Mouse (Mus musculus) neural tube, embryonic 15.5 days (tissue): ENCODE results near the gene Zfp605. TPM values are rescaled to one million over a fixed set of nuclear protein-coding genes. Genes with fewer than 3 reads are reported as not detected.

ENCODE experiments used
- ATAC-seq: fragments of 200-750 bp; cut with Nextera tagmentation; 2 replicates; pipeline ENCODE4 v1.8.0; 2017; ENCODE audit warnings: mild to moderate bottlenecking, moderate TSS enrichment, moderate library complexity; ENCODE audit not compliant: low FRiP score
- H3K27ac ChIP-seq: fragments of 300-500 bp; sonication (generic); replicated peaks from 2 replicates; pipeline ENCODE4 v1.5.1; 2015; ENCODE audit warnings: mild to moderate bottlenecking, inconsistent platforms
- H3K27me3 ChIP-seq: fragments of 300-500 bp; sonication (generic); replicated peaks from 2 replicates; pipeline ENCODE4 v1.6.1; 2015; ENCODE audit warnings: inconsistent platforms
- H3K36me3 ChIP-seq: fragments of 300-500 bp; sonication (generic); 2 replicates; pipeline ENCODE4 v1.6.1; 2015; ENCODE audit warnings: inconsistent platforms
- H3K4me1 ChIP-seq: fragments of 300-500 bp; sonication (generic); 2 replicates; pipeline ENCODE4 v1.6.1; 2015; ENCODE audit warnings: inconsistent platforms
- H3K4me2 ChIP-seq: fragments of 300-500 bp; sonication (generic); 2 replicates; pipeline ENCODE4 v1.6.1; 2015; ENCODE audit warnings: inconsistent platforms, mild to moderate bottlenecking, moderate library complexity
- H3K4me3 ChIP-seq: fragments of 300-500 bp; sonication (generic); replicated peaks from 2 replicates; pipeline ENCODE4 v1.5.1; 2015; ENCODE audit warnings: mild to moderate bottlenecking, inconsistent platforms
- H3K9ac ChIP-seq: fragments of 300-500 bp; sonication (generic); replicated peaks from 2 replicates; pipeline ENCODE4 v1.6.1; 2015; ENCODE audit warnings: mild to moderate bottlenecking, inconsistent platforms
- H3K9me3 ChIP-seq: fragments of 300-500 bp; sonication (generic); replicated peaks from 2 replicates; pipeline ENCODE4 v1.6.1; 2016; ENCODE audit warnings: inconsistent platforms
- WGBS: fragments of 180-500 bp; shearing (Covaris S2); methylation state at CpG from one replicate; pipeline ENCODE4 v1.1.7; 2015; ENCODE audit warnings: mixed read lengths; 5-methylcytosine and 5-hydroxymethylcytosine counted together
- polyA plus RNA-seq: library from polyadenylated mRNA; unstranded; fragments of >200 nt; fragmentation: Nextera tagmentation; extraction: Ambion mirVana; gene quantifications from 2 replicates; pipeline ENCODE4 v1.2.1, GENCODE M21; 2015

Zfp605 gene
- polyA plus RNA-seq, 1 experiment from 2014 or later: 13.0 TPM

DNA sequence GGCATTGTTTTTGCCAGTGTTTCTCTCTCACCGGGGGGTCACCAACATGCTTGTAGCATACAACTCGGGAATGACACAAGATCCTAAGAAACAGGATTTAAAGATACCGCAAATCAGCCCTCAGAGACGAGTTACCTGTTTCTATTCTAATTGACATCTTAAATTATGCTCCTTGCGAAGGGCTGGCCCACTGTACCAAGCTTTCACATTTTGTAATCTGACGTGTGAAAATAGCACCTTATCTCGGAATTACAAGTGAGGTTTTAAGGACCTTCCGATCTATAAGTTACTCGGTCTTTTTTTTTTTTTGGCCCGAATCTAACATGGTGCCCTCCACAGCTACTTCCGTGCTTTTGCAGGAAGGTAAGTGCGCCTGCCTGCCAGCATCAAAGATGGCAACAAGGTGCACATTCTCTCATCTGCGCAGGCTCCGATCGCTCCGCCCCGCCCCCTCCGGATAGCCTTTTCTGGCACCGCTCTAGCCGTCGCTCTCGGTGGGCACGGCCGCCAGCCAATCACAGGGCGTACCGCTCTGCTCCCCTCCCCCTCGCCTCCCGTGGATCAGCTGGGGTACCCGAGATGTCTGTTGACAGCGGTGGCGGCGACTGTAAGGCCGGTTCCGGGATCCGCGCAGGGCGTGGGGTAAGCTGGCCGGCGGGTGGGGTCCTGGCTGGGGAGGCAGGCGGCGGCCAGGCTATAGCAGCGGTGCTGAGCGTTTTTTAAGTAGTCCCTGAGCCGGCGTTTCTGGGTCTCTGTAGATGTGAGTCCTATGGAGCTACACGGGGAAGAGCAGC lies 25.6 kb downstream of the Zfp605 start, which contains the start of gene Chfr:
Gene Chfr (plus strand): TSS at position 550 of the 794 bp plus-strand sequence.
- WGBS: 4% methylated on average over 46 of the region's 46 CpGs
- peak within 1 kb of the TSS; percentile 76 for H3K4me2 ChIP-seq

DNA sequence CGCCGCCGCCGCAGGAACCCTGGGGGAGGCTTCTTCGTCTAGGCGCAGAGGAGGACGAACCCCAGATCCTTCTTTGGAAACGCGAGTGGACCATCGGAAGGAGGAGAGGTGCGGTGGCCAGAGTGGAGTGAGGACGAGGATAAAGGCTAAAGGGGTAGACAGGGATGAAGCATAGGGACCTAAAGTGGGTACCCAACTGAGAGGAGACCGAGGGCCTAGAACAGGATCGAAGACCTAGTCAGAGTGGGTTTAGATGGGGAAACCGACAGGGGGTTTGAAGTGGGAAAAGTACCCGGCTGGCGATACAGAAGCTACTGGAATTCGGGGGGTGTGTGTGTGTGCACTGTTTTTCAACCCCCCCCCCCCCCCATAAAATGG lies 26.2 kb downstream of the Zfp605 start:
- Histone ChIP-seq H3K27ac (peak overlapping the region; percentile 84), H3K4me1 (peaks cover 22% of the 10 kb centered on the region), H3K4me2 (peak overlapping the region; percentile 76), H3K4me3 (peak overlapping the region; percentile 94), H3K27me3 (no peaks in the 10 kb centered on the region), H3K9ac (peak overlapping the region; percentile 86), H3K9me3 (no peaks in the 10 kb centered on the region), H3K36me3 (peaks cover 20% of the 10 kb centered on the region)
- peak; percentile 62 for ATAC-seq
- 5% methylated on average over 18 of the region's 18 CpGs for WGBS

More for the DNA sequence above, 25.6 kb downstream of the Zfp605 start, which contains the start of gene Chfr:
- peak; percentile 99 for ATAC-seq
- peak within 1 kb of the TSS; percentile 86 for H3K9ac ChIP-seq
- H3K9me3 ChIP-seq: no peaks in the 10 kb centered on the region
- peak within 1 kb of the TSS; percentile 94 for H3K4me3 ChIP-seq
- no peaks in the 10 kb centered on the region for H3K27me3 ChIP-seq
- H3K4me1 ChIP-seq: peaks cover 22% of the 10 kb centered on the region
- H3K27ac ChIP-seq: peak within 1 kb of the TSS; percentile 84
- H3K36me3 ChIP-seq: peaks cover 24% of the 10 kb centered on the region

DNA sequence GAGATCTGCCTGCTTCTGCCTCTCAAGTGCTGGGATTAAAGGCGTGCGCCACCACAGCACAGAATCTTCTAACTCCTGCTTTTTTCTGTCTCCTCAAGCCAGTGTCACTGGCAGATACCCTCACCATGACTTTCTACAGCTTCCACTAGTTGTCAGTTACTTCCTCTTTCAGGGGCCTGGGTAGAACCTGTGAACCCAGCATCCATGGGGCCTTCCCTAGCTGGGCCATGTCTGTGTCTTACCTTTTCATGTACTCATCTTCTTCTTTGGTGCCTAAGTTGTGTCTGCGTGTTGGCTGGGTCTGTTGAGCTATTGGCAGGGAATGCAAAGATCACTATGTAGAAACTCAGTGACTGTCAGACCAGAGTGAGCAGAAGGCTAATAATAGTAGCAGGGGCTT lies 27.9 kb downstream of the Zfp605 start:
- Histone ChIP-seq H3K27ac (no peak overlapping the region), H3K4me3 (no peak overlapping the region), H3K36me3 (peaks cover 28% of the 10 kb centered on the region), H3K4me2 (no peak overlapping the region), H3K9ac (no peak overlapping the region), H3K9me3 (no peaks in the 10 kb centered on the region), H3K27me3 (no peaks in the 10 kb centered on the region), H3K4me1 (peaks cover 22% of the 10 kb centered on the region)
- WGBS: 97% methylated on average over 3 of the region's 3 CpGs
- no peak for ATAC-seq

DNA sequence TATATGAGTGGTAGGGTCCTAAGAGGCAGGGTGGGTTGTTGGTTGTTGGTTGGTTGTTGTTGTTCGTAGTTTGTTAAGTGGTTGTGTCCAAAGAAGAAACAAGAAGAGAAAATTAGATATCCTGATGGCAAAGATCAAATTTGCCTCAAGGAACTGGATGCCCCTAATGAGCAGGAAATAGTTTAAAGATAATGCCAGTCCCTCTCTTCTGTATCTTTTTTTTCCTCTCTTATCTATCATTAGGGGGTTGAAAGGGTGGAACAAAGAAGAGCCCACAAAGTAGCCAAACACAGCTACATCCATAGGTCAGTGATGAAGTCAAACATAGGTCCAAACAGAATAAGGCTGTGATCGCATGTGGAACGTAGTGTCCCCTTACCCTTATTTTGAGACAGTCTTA lies 29.4 kb downstream of the Zfp605 start:
- no peak overlapping the region for H3K9ac ChIP-seq
- no peak overlapping the region for H3K4me3 ChIP-seq
- no peak overlapping the region for H3K27ac ChIP-seq
- 98% methylated on average over 3 of the region's 3 CpGs for WGBS
- no peaks in the 10 kb centered on the region for H3K27me3 ChIP-seq
- H3K4me1 ChIP-seq: peaks cover 22% of the 10 kb centered on the region
- H3K36me3 ChIP-seq: peaks cover 40% of the 10 kb centered on the region
- ATAC-seq: no peak
- H3K9me3 ChIP-seq: no peaks in the 10 kb centered on the region
- no peak overlapping the region for H3K4me2 ChIP-seq

DNA sequence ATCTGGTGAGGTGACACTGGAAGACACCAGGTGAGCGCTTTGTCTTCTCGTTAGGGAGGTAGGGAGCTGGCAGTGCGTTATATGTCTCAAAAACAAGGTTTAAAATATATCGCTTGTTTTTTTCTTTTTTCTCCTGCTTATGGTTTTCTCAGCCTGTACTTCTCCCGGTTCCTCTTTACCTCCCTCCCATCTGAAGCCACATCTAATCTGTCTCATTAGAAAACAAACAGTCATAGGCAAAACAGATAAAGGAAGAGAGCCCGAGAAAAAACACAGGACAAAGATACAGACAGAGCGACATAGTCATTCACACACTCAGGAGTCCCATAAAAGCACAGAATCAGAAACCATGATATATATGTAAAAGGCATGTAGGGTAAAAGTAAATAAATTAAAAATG lies 30.5 kb downstream of the Zfp605 start:
- ATAC-seq: no peak
- peaks cover 19% of the 10 kb centered on the region for H3K4me1 ChIP-seq
- no peak overlapping the region for H3K4me3 ChIP-seq
- H3K27ac ChIP-seq: no peak overlapping the region
- no peak overlapping the region for H3K4me2 ChIP-seq
- WGBS: 93% methylated on average over 7 of the region's 7 CpGs
- H3K9ac ChIP-seq: no peak overlapping the region
- peaks cover 50% of the 10 kb centered on the region for H3K36me3 ChIP-seq
- no peaks in the 10 kb centered on the region for H3K9me3 ChIP-seq
- H3K27me3 ChIP-seq: no peaks in the 10 kb centered on the region

DNA sequence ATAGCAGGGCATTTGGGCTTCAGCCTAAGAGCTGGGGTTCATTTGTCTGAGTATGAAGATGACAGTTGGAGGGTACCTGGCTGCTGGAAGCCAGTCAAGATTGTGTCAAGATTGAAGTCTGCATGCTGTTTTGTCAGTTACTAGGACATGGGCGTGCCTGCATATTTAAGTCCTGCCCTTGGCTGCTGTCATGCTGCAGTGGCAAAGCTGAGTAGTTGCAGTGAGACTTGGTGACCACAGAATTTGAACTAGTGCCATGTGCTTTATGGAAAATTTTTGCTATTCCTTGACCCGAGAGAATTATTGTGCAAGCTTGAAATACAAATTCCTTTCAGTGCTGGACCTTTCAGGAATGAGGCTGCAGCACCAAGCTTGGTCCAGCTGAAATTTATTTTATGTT lies 32.4 kb downstream of the Zfp605 start:
- no peak overlapping the region for H3K9ac ChIP-seq
- H3K4me1 ChIP-seq: peaks cover 7% of the 10 kb centered on the region; the same call in 1 of the 2 replicates
- 87% methylated on average over 2 of the region's 2 CpGs for WGBS
- no peaks in the 10 kb centered on the region for H3K9me3 ChIP-seq
- H3K36me3 ChIP-seq: peaks cover 66% of the 10 kb centered on the region
- no peak overlapping the region for H3K4me3 ChIP-seq
- H3K27me3 ChIP-seq: no peaks in the 10 kb centered on the region
- H3K4me2 ChIP-seq: no peak overlapping the region
- no peak for ATAC-seq
- H3K27ac ChIP-seq: no peak overlapping the region

DNA sequence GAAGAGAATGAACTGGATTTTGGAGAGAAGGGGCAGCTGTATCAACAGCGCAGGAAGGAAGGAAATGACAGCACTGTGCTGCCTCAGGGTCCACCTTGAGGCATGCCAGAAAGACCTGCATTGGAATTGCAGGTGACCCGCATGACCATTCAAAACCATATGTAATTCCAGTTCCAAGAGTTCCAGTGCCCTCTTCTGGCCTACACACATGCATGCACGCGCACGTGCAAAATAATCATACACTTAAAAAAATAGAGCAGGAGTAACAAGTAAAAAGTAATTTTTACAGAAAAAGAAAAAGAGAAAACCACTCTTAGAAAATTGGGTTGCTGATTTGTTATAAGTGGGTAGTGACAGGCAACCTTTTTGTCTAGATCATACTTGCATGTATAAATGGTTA lies 33.1 kb downstream of the Zfp605 start:
- Histone ChIP-seq H3K9me3 (no peaks in the 10 kb centered on the region), H3K4me1 (peaks cover 1% of the 10 kb centered on the region; the same call in 1 of the 2 replicates), H3K27me3 (no peaks in the 10 kb centered on the region), H3K9ac (no peak overlapping the region), H3K4me2 (no peak overlapping the region), H3K36me3 (peaks cover 70% of the 10 kb centered on the region), H3K4me3 (no peak overlapping the region), H3K27ac (no peak overlapping the region)
- no peak for ATAC-seq
- 93% methylated on average over 5 of the region's 5 CpGs for whole genome bisulfite sequencing

DNA sequence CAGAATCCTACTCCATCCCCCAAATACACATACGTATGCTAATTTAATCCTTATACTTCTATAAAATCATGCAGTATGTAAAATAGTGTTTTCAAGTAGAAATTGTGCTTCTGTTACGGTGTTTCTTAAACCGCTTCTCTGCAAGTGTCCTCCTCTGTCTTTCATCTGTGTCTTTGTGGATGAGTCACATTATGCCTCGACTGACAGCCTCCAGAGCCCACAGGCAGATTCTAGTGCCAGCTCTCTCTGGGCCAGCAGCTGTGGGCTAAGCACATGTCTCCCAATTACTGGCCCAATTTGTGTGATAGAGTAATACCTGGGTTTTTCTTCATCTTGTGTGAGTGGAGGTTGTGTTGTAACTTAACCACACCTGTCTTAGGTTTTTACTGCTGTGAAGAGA lies 59.5 kb downstream of the Zfp605 start:
- no peak overlapping the region for H3K9ac ChIP-seq
- no peak overlapping the region for H3K4me2 ChIP-seq
- H3K4me3 ChIP-seq: no peak overlapping the region
- no peak overlapping the region for H3K27ac ChIP-seq
- H3K9me3 ChIP-seq: no peaks in the 10 kb centered on the region
- H3K27me3 ChIP-seq: no peaks in the 10 kb centered on the region
- ATAC-seq: no peak
- 97% methylated on average over 4 of the region's 4 CpGs for WGBS
- no peaks in the 10 kb centered on the region for H3K4me1 ChIP-seq
- peaks cover 66% of the 10 kb centered on the region for H3K36me3 ChIP-seq

DNA sequence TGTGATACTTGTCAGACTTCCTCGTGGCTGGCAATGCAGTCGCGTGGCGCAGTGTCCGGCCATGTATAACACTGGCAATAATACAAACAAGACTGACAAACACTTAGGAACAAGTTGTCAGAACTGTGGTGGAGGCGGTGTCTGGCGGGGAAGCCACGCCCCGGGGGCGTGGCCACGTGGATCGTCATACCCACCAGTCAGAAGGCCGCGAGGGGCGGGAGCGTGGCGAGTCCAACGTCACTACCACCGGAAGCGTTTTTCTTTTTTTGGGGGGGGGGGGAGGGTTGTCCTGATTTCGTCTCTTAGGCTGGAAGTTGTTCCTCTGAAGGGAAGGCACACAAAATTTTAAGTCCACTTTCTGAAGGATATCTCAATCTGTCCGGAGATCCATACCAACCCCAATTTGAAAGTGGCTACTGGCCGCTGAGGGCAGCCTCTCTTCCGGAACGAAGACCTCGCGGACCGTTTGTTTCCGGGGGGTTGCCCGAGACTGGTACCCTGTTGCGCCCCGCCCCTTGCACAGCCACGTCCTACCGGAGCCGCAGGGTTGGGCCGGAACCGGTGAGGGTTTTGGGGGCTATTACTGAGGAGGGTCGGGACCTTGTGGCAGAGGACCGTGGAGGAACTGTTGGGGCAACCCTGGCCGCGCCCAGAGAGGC lies 66.6 kb downstream of the Zfp605 start, which contains the start of gene Golga3:
Gene Golga3 (plus strand): TSS at position 340 of the 659 bp plus-strand sequence.
- Histone ChIP-seq H3K9ac (peak within 1 kb of the TSS; percentile 96), H3K4me1 (peaks cover 23% of the 10 kb centered on the region), H3K4me2 (peak within 1 kb of the TSS; percentile 79), H3K36me3 (peaks cover 10% of the 10 kb centered on the region), H3K27me3 (no peaks in the 10 kb centered on the region), H3K27ac (peak within 1 kb of the TSS; percentile 83), H3K4me3 (peak within 1 kb of the TSS; percentile 99), H3K9me3 (no peaks in the 10 kb centered on the region)
- WGBS: under 1% methylated on average over 41 of the region's 41 CpGs
- peak; percentile 99 for ATAC-seq

DNA sequence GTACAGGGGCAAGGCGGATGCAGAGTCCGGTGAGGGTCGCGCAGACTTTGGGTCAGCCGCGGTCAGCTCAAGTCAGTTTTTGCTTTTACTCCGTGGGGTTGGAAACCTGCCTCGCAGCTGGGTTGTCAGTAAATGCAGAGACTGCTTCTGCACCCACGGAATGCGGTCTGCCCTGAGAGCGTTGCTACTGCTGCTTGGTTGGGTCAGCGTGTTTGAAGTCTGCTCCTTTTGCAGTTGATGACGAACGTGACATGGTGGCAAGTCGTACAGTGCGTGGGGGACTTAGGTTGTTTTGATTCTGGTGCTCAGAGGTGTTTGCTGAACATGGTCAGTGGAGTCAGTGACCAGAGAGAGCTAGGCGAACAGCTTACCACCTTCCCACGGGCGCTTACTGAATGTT lies 67.1 kb downstream of the Zfp605 start:
- Histone ChIP-seq H3K4me3 (peak overlapping the region; percentile 99), H3K36me3 (peaks cover 12% of the 10 kb centered on the region), H3K9me3 (no peaks in the 10 kb centered on the region), H3K9ac (peak overlapping the region; percentile 96), H3K4me2 (peak overlapping the region; percentile 79), H3K27ac (peak overlapping the region; percentile 83), H3K27me3 (no peaks in the 10 kb centered on the region), H3K4me1 (peaks cover 23% of the 10 kb centered on the region)
- ATAC-seq: peak; percentile 30; the same call in 1 of the 2 replicates
- 4% methylated on average over 19 of the region's 19 CpGs for WGBS

DNA sequence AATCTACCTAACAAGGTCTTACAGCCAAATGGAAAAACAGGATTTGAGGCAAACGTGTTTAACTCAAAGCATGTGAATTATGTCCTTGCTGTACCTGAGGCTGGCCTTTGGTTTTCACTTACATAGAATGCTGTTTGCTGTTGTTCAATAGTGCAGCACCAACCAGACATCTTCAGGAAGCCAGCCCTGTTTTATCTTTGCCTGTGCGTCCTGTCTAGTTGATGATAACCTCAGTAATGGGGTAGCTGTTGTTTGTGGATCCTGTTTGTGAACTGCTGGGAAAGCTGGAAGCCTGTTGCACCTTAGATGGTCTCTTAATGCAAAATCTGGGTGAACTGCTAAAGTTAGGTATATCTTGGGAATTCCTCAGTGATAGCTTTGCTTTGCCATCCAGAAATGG lies 68.7 kb downstream of the Zfp605 start:
- Histone ChIP-seq H3K36me3 (peaks cover 18% of the 10 kb centered on the region), H3K9ac (no peak overlapping the region), H3K4me2 (no peak overlapping the region), H3K9me3 (no peaks in the 10 kb centered on the region), H3K4me3 (no peak overlapping the region), H3K4me1 (peaks cover 23% of the 10 kb centered on the region), H3K27me3 (no peaks in the 10 kb centered on the region), H3K27ac (no peak overlapping the region)
- ATAC-seq: no peak
- 91% methylated on average over 2 of the region's 2 CpGs for WGBS
